Mouse (Mus musculus): Measurements from ENCODE around the gene Tars.
A peak's percentile ranks its signal among the peaks of the same experiment; 100 is the strongest.

Tars gene

DNA sequence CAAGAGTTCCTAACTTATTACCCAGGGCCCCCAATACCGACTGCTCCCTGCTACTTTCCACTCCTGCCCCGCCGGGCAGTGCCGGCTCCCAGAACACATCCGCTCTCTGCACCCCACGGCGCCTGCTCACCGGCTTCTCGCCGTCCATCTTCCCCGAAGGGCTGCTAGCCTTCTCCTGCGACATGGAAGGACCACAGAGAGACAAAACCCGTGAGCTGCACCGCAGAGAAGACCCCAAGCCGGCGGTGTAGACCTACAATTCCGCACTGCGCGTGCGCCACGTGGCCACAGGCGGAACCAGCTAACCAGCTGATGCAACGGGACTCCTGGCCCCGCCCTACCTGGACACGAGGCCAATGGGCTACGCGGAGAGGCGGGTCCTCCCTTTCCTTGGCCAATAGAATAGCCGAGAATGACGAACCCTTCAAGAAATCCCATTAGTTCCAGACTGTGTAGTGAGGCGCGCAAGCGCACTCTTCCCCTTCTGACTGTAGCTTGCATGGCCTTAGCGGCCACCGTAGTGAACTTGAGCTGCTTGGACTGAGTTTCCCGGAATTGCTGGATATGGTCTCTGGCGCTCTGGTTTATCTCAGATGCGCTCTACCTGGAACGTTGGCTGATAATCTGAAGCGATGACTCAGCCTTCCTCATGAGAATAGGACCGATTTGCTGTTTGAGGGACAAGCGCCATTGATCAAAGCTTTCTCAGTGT is at the start of gene Tars:
TSS of gene Tars (minus strand) at position 310 of the 712 bp plus-strand sequence.
- peak; percentile 96 for DNase-seq (ENCODE audit: extremely low spot score)

DNA sequence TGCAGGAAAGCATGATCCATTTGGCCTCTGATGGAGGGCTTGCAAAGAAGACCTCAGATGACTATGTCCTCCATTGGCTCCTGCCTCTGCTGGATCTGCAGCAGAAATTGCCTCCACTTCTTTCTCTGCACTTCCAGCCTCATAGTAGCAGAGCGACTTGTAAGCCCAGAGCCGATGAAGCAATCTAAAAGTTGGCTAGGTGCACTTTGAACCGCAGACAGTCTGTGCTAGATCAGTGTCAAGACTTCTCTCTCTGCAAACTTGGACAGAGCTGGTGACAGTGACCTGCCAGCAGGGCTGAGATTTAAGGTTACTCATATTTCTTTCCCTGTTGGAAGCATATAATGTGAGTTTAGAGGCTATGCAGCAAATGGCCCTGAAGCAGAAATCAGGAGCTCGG is 37.9 kb upstream of the Tars start:
- DNase-seq (ENCODE audit: extremely low spot score): no peak

DNA sequence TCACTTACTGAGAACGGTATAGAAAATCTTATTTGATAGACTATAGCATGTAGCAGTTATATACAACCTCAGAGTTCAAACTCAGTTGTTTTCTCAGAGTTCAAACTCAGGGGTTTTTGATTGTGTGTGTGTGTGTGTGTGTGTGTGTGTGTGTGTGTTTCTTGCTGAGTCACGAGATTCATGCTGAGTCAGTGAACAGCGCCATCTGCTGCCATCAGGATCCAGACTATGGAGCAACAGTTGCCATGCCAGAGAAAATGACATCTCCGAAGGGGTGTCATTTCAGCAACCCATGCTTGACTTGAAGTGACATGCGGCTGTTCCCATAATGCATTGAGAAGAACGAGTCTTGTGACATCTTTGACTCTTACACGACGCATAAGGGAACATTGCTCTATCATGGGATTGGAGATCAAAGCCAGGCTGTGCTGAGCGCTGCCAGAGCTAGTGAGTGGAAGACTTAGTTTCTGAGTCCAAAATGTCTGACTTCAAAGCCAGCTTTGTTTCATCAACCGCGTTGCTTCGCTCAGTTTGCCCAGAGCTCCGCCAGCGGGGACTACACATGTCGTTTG is 37.3 kb upstream of the Tars start:
- DNase-seq (ENCODE audit: extremely low spot score): no peak

DNA sequence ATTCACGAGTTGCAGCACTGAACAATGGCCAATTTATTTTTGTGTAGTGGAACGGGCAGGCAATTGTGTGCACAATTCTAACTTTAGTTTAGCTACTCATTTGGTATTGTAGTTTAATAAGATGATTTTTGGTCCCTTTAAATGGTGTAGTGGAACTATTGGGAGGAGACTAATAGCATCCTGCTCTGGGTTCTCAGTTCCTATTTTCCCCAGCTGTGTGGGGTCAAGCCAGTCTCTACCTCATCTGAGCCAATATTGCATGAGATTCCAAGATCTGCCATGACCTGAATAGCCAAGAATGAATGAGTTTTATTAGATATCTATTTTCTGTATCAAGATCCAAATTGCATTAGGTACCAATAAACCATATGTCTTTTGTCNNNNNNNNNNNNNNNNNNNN is 27.4 kb upstream of the Tars start:
- DNase-seq (ENCODE audit: extremely low spot score): no peak

DNA sequence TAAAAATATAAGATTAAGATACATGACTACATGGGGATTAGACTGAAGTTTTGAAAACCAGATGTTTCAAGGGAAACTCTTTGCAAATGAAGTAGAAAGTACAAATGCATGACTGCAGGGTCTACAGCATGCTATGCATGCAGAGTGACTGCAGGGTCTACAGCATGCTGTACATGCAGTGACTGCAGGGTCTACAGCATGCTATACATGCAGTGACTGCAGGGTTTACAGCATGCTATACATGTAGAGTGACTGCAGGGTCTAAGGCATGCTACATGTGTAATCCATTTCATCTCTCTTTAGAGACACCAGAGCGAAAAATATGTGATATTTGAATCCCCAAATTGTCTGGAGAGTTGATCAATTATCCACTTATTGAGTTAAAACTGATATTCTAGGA is 14.0 kb upstream of the Tars start:
- no peak for DNase-seq (ENCODE audit: extremely low spot score)

DNA sequence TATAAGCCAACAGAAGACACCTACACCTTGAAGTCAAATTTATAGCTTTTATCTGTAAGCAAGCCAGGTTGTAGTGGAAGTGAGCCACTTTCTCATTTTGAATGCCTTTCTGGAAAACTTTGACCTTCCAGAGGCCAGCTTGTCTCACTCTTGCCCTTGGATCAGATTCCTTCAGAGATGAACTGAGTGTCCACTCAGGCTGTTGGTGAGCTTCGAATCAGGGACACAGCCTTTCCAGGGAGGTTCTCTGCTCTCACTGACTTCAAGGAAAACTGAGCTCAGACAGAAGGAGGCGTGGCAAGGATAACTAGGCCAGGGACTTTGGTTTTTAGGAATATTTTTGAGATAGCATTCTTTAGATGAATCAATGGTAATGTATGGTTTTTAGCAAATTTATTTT is 13.1 kb upstream of the Tars start:
- no peak for DNase-seq (ENCODE audit: extremely low spot score)

DNA sequence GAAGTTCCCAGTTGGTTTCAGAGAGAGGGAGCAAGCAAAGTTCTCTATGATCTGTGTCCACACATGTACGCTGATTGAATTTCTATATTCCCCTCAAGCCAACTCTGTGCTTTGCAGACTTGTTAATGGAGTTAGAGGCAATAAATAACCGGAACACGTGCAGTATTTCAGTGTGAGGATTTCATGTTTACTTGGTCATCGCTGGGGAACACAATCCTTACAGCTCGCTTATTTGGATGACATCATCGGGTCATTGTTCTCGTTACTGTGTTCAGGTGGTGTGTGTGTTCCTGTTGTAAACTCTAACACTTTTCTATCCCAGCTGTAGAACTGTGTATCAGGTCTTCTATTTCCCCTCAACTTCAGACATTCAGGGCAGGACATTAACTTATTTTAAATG is 12.4 kb upstream of the Tars start:
- no peak for DNase-seq (ENCODE audit: extremely low spot score)

DNA sequence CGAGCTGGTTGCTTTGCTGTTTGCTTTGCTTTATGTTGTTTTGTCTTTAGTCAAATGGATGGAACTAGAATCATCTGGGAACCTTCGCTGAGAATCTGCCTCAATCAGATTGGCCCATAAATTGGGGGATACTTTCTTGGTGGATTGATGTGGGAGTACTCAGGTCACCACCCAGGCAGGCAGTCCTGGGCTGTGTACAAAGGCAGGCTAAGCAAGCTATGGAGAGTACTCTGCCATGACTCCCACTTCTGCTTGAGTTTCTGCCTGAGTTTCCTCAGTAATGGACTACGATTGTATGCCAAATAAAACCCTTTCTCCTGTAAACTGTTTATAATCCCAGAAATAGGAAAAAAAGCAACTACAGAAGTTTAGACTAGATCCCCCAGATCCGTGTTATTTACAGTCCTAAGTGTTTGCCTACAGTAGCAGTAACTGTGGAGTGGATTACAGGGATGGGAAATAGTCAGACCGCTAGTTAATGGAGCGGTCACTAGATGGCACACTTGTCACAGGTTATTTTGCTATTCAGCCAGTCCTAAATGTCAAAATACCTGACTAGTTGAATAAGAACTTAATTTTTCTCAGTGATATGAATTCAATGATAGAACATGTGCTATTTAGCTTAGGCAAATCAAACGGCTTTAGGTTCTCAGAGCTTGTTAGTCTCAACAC is 8.8 kb upstream of the Tars start:
- peak; percentile 59 for DNase-seq (ENCODE audit: extremely low spot score)

DNA sequence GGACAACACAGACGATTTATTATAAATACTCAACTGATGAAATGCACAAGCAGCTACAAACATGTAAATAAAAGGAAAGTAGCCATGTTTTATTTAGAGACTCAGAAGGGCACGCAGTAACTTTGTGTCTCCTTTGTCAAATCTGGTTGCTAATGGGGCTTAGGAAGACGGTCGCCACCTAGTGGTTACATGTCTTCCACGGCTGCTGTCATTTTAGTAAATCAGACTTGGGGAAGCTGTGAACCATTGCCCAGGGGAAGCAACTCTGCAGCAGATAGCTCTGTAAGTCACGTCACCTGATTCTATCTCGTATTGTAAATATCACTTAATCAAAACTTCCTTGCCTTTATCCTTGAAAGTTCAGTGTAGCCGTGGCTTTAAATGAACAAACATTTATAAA is 7.9 kb upstream of the Tars start:
- DNase-seq (ENCODE audit: extremely low spot score): peak; percentile 67

DNA sequence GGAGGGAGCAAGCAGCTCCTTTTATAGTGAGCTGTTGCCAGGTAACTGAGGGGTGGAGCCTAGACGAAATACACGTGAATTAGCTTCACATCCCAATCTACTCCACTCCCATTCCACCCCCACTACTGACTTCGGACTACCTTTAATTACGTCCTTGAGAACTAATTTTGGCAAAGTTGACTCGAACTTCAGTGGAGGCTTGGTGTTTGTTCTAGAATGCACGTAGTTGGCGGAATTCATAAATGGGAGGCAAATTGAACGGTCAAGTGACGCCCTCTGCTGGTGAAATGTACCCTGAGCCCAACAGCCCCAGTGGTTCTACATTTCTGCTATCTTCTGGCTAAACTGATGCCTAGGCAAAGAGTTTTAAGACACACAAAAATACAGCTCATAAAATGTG is 7.3 kb upstream of the Tars start:
- peak; percentile 24 for DNase-seq (ENCODE audit: extremely low spot score)

DNA sequence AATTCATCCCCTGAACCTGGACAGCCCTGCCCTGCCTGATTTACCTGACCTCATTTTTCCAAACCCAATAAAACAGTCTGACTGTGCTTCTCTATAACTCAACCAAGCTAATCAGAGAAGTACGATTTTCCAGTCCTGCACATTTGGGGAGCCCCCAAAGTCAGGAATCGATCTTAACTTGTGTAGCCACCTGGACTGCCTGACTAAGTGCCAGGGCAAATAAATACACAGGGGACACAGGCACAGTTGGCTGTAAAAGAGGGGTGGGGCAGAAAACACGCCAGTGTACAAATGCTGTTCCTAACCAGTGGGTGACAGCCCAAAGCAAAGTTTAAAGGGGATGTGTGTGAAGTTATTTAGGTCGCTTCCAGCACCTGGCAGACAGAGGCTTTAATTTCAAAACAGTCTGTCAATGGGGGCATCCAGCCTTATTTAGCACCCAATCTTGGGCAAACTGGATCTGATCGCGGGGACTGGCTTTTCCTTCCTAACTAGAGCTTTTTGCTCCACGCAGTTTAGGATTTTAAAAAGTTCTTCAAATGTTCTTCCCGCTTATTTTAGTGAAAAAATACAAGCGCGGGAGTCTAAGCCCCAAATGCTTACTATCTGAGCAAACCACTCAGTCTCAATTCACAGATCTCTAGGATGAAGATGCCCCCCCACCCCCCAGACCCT is 652 bp downstream of the Tars start:
- no peak for DNase-seq (ENCODE audit: extremely low spot score)

DNA sequence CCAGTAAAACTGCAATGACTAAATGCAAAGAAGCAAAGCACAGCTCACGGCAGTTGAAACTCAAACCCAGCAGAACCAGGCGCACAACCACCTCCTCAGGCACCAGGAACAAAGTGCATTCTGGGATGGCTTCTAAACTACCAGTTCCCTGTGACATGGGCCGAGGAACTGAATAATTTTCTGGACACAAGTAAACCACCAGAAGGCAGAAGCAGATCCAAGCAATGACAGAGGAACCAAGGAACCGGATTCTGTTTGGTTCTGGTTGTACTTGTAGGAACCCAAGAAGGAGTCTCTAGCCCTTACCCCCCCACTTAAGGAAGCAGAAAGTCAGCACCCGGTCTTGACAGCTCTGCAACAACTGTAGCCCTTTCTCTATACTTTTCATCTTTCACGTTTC is 3.0 kb downstream of the Tars start:
- no peak for DNase-seq (ENCODE audit: extremely low spot score)

DNA sequence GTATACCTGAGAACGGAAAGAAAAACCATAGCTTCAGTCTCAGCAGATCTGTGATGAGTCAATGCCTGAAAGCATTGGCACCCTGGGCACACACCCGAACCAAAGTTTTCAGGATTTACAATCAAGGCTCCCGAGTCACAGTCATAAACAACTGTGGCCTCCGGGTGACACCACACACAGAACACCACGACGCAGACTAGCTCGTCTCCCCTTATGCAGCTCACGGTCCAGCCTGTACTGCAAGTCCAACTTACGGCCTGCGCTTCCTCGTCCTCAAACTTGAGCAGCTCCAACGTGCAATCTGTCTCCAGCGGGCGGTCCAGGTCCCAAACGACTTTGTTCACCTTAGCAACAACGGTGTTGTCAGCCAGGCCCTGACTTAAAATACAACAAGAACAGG is 6.6 kb downstream of the Tars start:
- DNase-seq (ENCODE audit: extremely low spot score): no peak

DNA sequence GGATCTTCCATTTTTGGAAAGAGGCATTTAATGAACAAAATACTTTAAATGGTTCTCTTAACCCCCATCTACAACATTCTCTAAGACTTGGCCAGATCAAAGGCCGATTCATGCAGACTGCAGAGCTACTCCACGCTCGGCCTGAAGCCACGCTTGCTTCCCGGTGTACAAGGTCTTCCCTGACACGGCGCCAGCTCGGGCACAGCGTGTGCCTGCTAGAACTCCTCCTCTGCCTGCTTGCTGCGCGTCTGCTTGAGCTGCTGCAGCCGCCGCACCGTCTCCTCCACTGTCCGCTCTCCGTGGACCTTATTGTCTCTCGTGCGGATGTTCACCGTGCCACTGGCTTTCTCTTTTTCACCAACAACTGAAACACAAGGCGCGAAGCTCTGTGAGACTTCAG is 15.7 kb downstream of the Tars start:
- no peak for DNase-seq (ENCODE audit: extremely low spot score)

DNA sequence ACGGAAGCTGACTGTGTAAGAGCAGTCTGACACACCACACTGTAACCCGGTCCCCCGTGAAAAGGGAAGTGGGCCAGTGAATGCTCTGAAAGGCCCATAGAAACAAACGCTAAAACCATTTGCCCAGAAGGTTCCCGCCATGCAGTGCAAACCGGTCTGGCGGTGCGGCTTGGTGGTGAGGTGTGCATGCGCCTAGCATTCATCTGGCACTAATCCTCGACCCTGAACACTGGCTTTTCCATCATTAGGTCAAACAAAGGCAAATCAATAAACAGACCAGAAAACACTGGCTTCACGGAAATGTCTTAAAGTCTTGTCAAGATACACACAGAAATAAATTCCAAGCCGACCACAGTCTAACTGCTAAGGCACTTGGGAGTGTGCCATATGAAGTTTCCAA is 16.9 kb downstream of the Tars start:
- DNase-seq (ENCODE audit: extremely low spot score): no peak

DNA sequence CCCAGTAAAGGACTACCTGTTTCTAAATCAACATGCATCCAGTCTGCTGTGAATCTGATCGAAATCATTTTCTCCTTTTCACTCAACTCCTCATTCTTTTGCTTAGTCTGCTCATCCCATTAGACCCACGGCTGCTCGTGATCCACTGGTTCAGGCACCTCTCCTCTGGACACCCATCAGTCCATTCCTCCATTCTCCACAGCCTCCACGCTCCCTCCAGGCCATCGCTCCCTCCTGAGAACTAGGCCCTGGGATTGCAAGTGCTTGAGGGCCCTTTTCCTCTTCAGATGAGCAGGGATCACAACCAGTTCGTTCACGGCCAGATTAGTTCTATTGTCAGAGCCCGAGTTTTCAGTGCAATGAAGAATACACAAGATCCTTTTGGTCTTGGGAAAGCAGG is 18.8 kb downstream of the Tars start:
- no peak for DNase-seq (ENCODE audit: extremely low spot score)

DNA sequence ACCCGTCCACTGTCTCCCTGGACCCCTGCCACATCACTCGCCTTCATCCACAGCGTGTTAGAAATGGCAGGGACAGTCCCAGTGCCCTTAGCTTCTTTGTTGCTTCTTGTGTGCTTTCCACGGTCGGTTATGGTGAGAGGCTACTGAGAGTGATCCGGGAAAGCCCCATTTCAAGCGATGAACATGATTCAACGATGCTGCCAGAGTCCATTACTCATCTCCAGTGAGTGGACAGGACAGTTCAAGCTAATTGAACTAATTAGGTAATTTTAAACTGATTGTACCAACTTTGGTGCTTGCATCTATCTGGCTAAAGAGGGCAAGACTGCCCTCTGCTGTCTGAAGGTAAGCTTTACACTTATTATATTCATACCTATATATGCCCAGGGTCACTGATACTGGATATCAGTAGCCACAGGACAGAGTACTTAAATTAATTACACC is 19.4 kb downstream of the Tars start:
- peak; percentile 30 for DNase-seq (ENCODE audit: extremely low spot score)

DNA sequence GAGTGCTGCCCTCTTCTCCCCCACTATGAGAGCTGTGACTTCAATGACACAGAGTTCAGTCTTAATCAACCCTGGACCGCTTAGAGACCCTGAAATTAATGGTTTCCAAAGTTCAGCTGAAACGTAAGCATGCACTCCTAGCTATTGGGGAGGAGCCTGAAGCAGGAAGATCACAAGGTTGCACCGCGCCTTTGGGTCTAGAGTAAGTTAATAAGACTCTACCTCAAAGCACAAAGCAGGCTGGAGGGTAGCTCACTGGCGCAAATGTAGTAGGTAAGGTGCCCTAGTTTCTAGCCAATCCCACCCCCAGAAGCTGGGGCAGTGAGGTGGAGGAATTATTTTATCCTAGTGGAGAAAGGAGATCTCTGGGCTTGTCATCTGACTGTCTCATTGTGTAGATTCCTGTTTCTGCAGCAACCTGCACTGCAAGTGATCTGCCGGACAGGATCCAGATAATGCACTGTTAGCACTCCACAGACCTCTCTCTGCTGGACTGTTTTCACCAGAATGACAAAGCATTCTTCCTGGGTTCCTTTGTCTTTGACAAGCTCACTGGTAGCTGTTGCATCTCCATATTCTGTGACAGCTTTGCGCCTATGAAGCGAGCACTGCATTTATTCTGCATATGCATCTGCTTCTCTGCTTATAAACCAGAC is 19.9 kb downstream of the Tars start:
- DNase-seq (ENCODE audit: extremely low spot score): no peak

DNA sequence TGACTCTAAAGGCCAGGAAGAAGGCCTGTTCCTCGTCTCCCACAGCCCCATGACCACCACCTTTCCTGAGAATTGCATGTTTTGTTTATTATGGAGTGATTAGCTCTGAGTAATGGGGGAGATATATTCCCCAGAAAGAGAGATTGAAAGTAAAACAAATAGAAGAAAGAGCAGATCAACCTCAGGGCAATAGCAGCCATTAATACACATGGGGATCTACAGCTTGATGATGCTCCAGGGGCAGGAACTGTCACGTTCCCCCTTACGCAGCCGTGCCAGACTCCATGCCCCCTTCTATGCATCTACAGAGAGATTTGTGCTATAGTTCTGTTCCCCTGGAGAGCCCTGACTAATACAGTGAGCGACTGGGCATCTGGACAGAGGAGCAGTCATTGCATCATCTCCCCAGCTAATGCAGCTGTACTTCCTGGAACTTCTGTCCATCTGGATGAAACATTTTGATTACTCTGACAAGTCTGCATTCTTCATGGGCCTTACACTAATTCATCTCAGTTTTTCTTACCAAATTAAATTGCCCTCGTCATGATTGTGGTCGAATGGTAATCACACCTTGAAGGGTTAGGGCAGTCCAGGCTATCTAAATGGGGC is 28.9 kb downstream of the Tars start:
- no peak for DNase-seq (ENCODE audit: extremely low spot score)

DNA sequence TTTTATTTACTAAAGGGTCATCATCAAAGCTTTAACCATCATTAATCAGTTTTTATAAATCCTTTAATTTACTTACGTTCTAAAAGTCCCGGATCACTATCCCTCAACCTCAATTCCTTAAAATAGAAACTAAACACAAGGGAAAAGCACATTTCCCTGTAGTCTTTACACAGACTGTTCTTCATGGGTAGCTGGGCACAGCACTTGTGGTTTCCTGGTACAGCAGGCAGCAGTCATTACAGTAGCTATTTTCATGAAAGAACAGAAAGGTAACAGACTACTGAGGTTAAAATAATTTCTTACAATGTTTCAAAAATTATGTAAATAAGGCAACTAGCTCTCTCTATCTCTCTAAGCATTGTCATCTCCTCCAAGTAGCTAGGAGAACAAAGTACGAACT is 29.9 kb downstream of the Tars start:
- DNase-seq (ENCODE audit: extremely low spot score): no peak

DNA sequence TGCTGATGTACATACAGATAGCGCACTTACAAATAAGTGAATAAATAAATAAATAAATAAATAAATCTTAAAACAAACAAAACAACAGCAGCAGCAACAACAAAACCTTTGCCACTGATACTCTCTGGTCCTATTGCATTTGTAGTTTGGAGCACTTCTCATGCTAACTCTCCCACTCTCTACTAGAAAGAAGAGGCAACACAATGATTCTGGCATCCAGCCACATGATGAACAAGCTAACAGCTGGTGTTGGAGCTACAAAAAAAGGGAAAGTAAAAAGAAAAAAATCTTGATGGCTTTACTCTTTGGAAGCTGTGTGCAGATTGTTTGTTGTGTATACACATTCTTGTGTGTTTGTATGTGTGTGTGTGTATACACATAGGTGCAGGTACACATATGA is 34.7 kb downstream of the Tars start:
- no peak for DNase-seq (ENCODE audit: extremely low spot score)

DNA sequence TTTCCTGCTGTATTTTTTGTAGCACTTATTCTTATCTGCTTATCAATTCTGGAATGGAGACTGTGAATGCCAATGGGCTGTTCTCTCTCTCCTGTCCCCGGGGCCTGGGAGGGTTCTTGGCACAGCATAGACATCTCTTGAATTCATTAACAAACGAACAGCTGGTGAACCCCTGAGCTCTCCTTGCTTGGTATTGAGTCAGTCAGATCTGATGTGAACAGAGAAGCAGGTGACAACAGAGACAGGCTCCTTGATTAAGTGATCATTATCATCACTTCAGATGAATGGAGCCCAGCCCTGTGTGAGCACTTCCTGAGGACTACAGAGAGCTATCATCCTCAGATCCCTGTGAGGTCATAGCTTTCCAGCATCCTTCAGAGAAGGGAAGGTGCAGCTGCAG is 35.4 kb downstream of the Tars start:
- DNase-seq (ENCODE audit: extremely low spot score): no peak

Measured in embryo, embryonic 9.5 days (tissue).